Mouse (Mus musculus) neural tube, embryonic 14.5 days (tissue): ENCODE results near the gene Sfi1. TPM values are rescaled to one million over a fixed set of nuclear protein-coding genes. Genes with fewer than 3 reads are reported as not detected.
"Not testable (repeated sequence)": the region's sequence is repeated elsewhere in the genome, so short reads cannot be mapped to it uniquely, and the experiment has no call there.

Experiments used
- ATAC-seq: fragments of 200-750 bp; cut with Nextera tagmentation; 2 replicates; pipeline ENCODE4 v1.8.0; 2017; ENCODE audit warnings: low read depth, mild to moderate bottlenecking, moderate TSS enrichment, moderate library complexity
- H3K27ac ChIP-seq: fragments of 300-500 bp; sonication (generic); 2 replicates; pipeline ENCODE4 v1.5.1; 2014; ENCODE audit warnings: low read depth, mild to moderate bottlenecking, control low read depth, low read length, moderate library complexity, mixed read lengths
- H3K27me3 ChIP-seq: fragments of 300-500 bp; sonication (generic); 2 replicates; pipeline ENCODE4 v1.6.1; 2014; ENCODE audit warnings: low read length; ENCODE audit not compliant: control insufficient read depth, insufficient read depth
- H3K36me3 ChIP-seq: fragments of 300-500 bp; sonication (generic); 2 replicates; pipeline ENCODE4 v1.6.1; 2014; ENCODE audit warnings: low read length, mixed read lengths; ENCODE audit not compliant: control insufficient read depth, insufficient read depth
- H3K4me1 ChIP-seq: fragments of 300-500 bp; sonication (generic); 2 replicates; pipeline ENCODE4 v1.6.1; 2014; ENCODE audit warnings: low read length; ENCODE audit not compliant: control insufficient read depth, insufficient read depth
- H3K4me2 ChIP-seq: fragments of 300-500 bp; sonication (generic); 2 replicates; pipeline ENCODE4 v1.6.1; 2014; ENCODE audit warnings: mild to moderate bottlenecking, low read depth, low read length, control low read depth
- H3K4me3 ChIP-seq: fragments of 300-500 bp; sonication (generic); 2 replicates; pipeline ENCODE4 v1.5.1; 2014; ENCODE audit warnings: low read depth, low read length, control low read depth, mixed read lengths
- H3K9ac ChIP-seq: fragments of 300-500 bp; sonication (generic); replicated peaks from 2 replicates; pipeline ENCODE4 v1.6.1; 2014; ENCODE audit warnings: low read depth, mild to moderate bottlenecking, control low read depth, low read length, mixed read lengths
- H3K9me3 ChIP-seq: fragments of 300-500 bp; sonication (generic); 2 replicates; pipeline ENCODE4 v1.6.1; 2016; ENCODE audit warnings: low read length; ENCODE audit not compliant: control insufficient read depth
- WGBS: fragments of 180-500 bp; shearing (Covaris S2); extraction: QIAGEN DNeasy Blood & Tissue Kit; methylation state at CpG from one replicate; pipeline ENCODE4 v1.1.7; 2014; 5-methylcytosine and 5-hydroxymethylcytosine counted together
- polyA plus RNA-seq: library from polyadenylated mRNA; unstranded; fragments of >200 nt; fragmentation: Nextera tagmentation; extraction: Ambion mirVana; gene quantifications from 2 replicates; pipeline ENCODE4 v1.2.1, GENCODE M21; 2014

The Sfi1 gene
- polyA plus RNA-seq, 1 experiment from 2014 or later, result 12.8 TPM

DNA sequence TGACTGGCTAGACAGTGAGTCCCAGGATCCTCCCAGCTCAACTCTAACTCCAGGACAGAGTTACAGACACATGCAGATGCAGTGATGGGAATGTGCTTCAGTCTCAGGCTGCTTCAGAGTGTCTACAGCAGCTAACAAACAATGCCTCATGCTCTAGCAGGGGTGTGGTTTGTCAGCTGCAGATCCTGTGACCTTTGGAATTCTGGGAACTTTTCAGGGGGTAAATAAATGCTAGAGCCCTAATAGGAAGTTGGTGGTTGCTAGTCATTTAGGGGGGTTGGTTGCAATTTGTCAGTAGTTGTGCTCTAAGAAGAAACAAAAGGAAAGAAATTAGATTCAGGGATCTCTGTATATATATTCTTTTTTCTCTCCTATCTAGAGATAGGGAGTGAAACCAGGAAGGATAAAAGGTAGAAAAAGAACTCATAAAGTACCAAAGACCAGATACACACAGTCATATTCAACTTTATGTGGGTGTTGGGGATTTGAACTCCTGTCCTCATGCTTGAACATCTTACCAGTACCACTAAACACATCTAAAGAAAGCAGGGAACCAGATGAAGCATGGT, 52.2 kb downstream of the Sfi1 start:
- not testable (repeated sequence) for H3K27ac ChIP-seq, H3K4me2 ChIP-seq, H3K4me3 ChIP-seq, H3K9ac ChIP-seq, H3K27me3 ChIP-seq, H3K36me3 ChIP-seq, ATAC-seq, H3K9me3 ChIP-seq, H3K4me1 ChIP-seq

- H3K4me1 ChIP-seq, H3K4me2 ChIP-seq, H3K9me3 ChIP-seq, H3K27ac ChIP-seq, ATAC-seq, H3K9ac ChIP-seq, H3K4me3 ChIP-seq, H3K36me3 ChIP-seq, H3K27me3 ChIP-seq: not testable (repeated sequence)
- 88% methylated on average over 2 of the region's 2 CpGs for WGBS
These were observed 54.9 kb downstream of the Sfi1 start for GRCm38 (mm10) chr11:3138323-3138722.

- not testable (repeated sequence) for H3K9ac ChIP-seq, H3K9me3 ChIP-seq, H3K4me3 ChIP-seq, H3K36me3 ChIP-seq, H3K4me1 ChIP-seq, H3K4me2 ChIP-seq, H3K27me3 ChIP-seq, H3K27ac ChIP-seq, ATAC-seq
- WGBS, result 95% methylated on average over 4 of the region's 4 CpGs
These were observed 56.0 kb downstream of the Sfi1 start for GRCm38 (mm10) chr11:3137279-3137678.

DNA sequence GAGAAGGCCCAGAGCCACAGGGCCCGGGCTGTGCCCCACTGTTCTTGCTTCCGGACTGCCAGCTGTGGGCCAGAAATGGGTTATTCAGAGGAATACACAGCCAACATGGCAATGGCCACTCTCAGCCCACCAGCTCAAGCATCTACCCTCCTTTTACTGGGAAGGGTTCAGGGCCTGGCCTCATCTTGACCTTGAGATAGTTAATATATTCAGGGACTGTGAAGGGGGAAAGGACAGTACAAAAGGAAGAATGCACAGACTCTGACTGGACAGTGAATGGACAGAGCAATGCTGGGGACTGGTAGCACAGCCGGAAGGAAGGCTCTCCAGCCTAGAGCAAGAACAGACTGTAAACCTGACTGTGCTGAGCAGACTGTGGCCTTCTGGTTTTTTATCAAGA, 57.3 kb downstream of the Sfi1 start:
- ATAC-seq, H3K4me1 ChIP-seq, H3K27ac ChIP-seq: not testable (repeated sequence)

GRCm38 (mm10) chr11:3135391-3135790, 57.9 kb downstream of the Sfi1 start:
- H3K4me1 ChIP-seq, H3K27ac ChIP-seq, H3K4me2 ChIP-seq, H3K9ac ChIP-seq, H3K27me3 ChIP-seq, H3K9me3 ChIP-seq, ATAC-seq, H3K4me3 ChIP-seq, H3K36me3 ChIP-seq: not testable (repeated sequence)
- 97% methylated on average over 3 of the region's 7 CpGs for WGBS

More for the DNA sequence above, 57.3 kb downstream of the Sfi1 start:
- H3K4me2 ChIP-seq, H3K27me3 ChIP-seq, H3K9ac ChIP-seq, H3K36me3 ChIP-seq, H3K9me3 ChIP-seq, H3K4me3 ChIP-seq: not testable (repeated sequence)
- WGBS, result 84% methylated on average over 3 of the region's 3 CpGs

GRCm38 (mm10) chr11:3133360-3133759, 59.9 kb downstream of the Sfi1 start:
- not testable (repeated sequence) for H3K36me3 ChIP-seq, H3K4me1 ChIP-seq, H3K4me2 ChIP-seq, H3K9ac ChIP-seq, H3K27ac ChIP-seq, H3K4me3 ChIP-seq, H3K9me3 ChIP-seq, H3K27me3 ChIP-seq
- WGBS, result no CpG with 5 or more reads among the region's 4 CpGs
- peak; percentile 24 for ATAC-seq

GRCm38 (mm10) chr11:3132957-3133356, 60.3 kb downstream of the Sfi1 start:
- not testable (repeated sequence) for H3K36me3 ChIP-seq, H3K4me3 ChIP-seq, H3K4me1 ChIP-seq, H3K27ac ChIP-seq, H3K9ac ChIP-seq, H3K4me2 ChIP-seq, H3K27me3 ChIP-seq, H3K9me3 ChIP-seq
- ATAC-seq, result peak; percentile 5; the same call in 1 of the 2 replicates
- 90% methylated on average over 3 of the region's 3 CpGs for WGBS

DNA sequence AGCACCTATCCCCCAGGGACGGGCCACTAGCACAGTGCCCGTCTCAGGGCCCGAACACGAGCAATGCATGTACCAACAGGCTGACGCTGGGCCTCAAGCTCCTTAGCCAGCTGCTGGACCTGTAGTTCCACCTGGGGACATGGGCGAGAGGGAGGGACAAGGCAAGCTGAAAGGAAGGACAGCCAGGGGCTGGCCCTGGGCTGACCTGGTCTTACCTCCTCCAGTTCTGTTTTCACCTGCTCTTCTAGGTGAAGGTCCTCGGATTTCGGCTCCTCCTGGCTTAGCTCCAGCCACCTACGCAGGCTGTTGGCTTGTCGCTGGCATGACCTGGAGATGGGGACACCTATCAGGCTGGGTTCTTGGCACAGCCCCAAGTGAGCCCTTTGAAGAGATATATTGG, 61.3 kb downstream of the Sfi1 start:
- H3K4me2 ChIP-seq, H3K9me3 ChIP-seq, H3K9ac ChIP-seq, H3K27me3 ChIP-seq, H3K4me3 ChIP-seq, H3K36me3 ChIP-seq, H3K4me1 ChIP-seq, H3K27ac ChIP-seq: not testable (repeated sequence)
- 95% methylated on average over 8 of the region's 10 CpGs for WGBS
- ATAC-seq, result peak; percentile 19

DNA sequence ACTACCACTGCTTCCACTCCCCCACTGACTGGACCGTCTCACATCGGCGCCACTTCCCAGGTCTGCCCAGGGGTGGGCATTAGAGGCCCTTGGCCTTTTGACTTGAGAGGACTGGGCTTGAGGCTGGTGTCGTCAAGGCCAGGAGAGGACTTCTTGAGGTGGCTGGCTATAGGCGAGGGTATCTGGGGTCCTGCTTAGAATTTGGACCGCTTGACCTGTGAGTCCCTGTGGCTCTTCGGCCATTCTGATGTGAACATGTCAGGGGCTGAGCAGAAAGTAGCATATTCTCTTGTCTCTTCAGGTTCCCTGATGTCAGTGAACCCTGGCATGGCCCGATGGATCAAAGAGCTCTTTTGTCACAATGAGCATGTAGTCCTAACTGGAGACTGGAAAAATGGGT, 63.4 kb downstream of the Sfi1 start:
- H3K4me3 ChIP-seq, H3K36me3 ChIP-seq, H3K27me3 ChIP-seq, ATAC-seq, H3K9me3 ChIP-seq, H3K4me2 ChIP-seq, H3K9ac ChIP-seq, H3K27ac ChIP-seq, H3K4me1 ChIP-seq: not testable (repeated sequence)
- WGBS, result 92% methylated on average over 5 of the region's 8 CpGs

GRCm38 (mm10) chr11:3129276-3129675, 64.0 kb downstream of the Sfi1 start:
- 95% methylated on average over 2 of the region's 2 CpGs for WGBS
- not testable (repeated sequence) for H3K4me1 ChIP-seq

More at GRCm38 (mm10) chr11:3129276-3129675, 64.0 kb downstream of the Sfi1 start:
- not testable (repeated sequence) for H3K9ac ChIP-seq, H3K27ac ChIP-seq, ATAC-seq, H3K9me3 ChIP-seq, H3K36me3 ChIP-seq, H3K4me3 ChIP-seq, H3K4me2 ChIP-seq, H3K27me3 ChIP-seq
